Comparison of ENCODE assay signal across 31 mouse cellular contexts in genomic region chr7:83678506-83678905, GRCm38 (mm10).
"Had no signal": no experiment of that assay in that cellular context is flagged by ENCODE, and none has a peak within 500 bp of the region (broad histone marks: within the 10 kb centered on the region; RNA-seq: fewer than 3 reads in every experiment).

No protein-coding gene starts in this region.

- H3K4me1 ChIP-seq: liver, embryonic 12.5 days; liver, embryonic 13.5 days; liver, embryonic 15.5 days; midbrain, embryonic 12.5 days; midbrain, embryonic 13.5 days; midbrain, embryonic 15.5 days; neural tube, embryonic 12.5 days had no signal

- H3K4me2 ChIP-seq: limb, embryonic 12.5 days; limb, embryonic 13.5 days; limb, embryonic 15.5 days; liver, embryonic 11.5 days; liver, embryonic 12.5 days; liver, embryonic 13.5 days; liver, embryonic 15.5 days; lung, embryonic 14.5 days; lung, embryonic 15.5 days; midbrain, embryonic 12.5 days; midbrain, embryonic 13.5 days; midbrain, embryonic 15.5 days; neural tube, embryonic 12.5 days had no signal

- H3K4me3 ChIP-seq: left cerebral cortex, adult 2 months; limb, embryonic 10.5 days; limb, embryonic 12.5 days; limb, embryonic 13.5 days; limb, embryonic 15.5 days; liver, embryonic 12.5 days; liver, embryonic 13.5 days; liver, embryonic 15.5 days; lung, embryonic 15.5 days; megakaryocyte, embryonic 14.5 days; midbrain, embryonic 12.5 days; midbrain, embryonic 13.5 days; midbrain, embryonic 15.5 days; myocyte; neural tube, embryonic 12.5 days had no signal

- H3K36me3 ChIP-seq: limb, embryonic 10.5 days; limb, embryonic 12.5 days; liver, embryonic 12.5 days; liver, embryonic 13.5 days; liver, embryonic 15.5 days; lung, embryonic 15.5 days; midbrain, embryonic 12.5 days; midbrain, embryonic 13.5 days; midbrain, embryonic 15.5 days; neural tube, embryonic 12.5 days had no signal

- H3K27me3 ChIP-seq: limb, embryonic 12.5 days; limb, embryonic 13.5 days; limb, embryonic 15.5 days; liver, embryonic 12.5 days; liver, embryonic 13.5 days; liver, embryonic 15.5 days; lung, embryonic 15.5 days; midbrain, embryonic 12.5 days; midbrain, embryonic 13.5 days; midbrain, embryonic 15.5 days; neural tube, embryonic 12.5 days had no signal

- ATAC-seq: liver, embryonic 12.5 days; liver, postnatal 0 days; lung, postnatal 0 days; midbrain, embryonic 13.5 days; midbrain, embryonic 15.5 days; midbrain, embryonic 16.5 days had no signal

- DNase-seq: left cerebral cortex, postnatal 4 days; liver; liver, embryonic 13.5 days; liver, postnatal 0 days; lung, adult 18-20 months; lung, adult 2 months; lung, embryonic 14.5 days; lung, postnatal 10 days; lung, postnatal 14 days; lung, postnatal 36 days; lung, postnatal 4 days; midbrain, embryonic 14.5 days had no signal

- H3K27ac ChIP-seq: left cerebral cortex, adult 2 months; limb, embryonic 10.5 days; limb, embryonic 12.5 days; limb, embryonic 13.5 days; limb, embryonic 15.5 days; liver, embryonic 12.5 days; liver, embryonic 13.5 days; liver, embryonic 14.5 days; liver, embryonic 15.5 days; lung, embryonic 15.5 days; macrophage; midbrain, embryonic 12.5 days; midbrain, embryonic 13.5 days; midbrain, embryonic 15.5 days; neural tube, embryonic 12.5 days had no signal

- H3K9ac ChIP-seq: limb, embryonic 12.5 days; limb, embryonic 13.5 days; limb, embryonic 15.5 days; liver, embryonic 12.5 days; liver, embryonic 13.5 days; liver, embryonic 14.5 days; liver, embryonic 15.5 days; liver, postnatal 0 days; lung, embryonic 14.5 days; lung, embryonic 15.5 days; midbrain, embryonic 12.5 days; midbrain, embryonic 13.5 days; midbrain, embryonic 15.5 days; neural tube, embryonic 12.5 days had no signal

- H3K9me3 ChIP-seq: limb, embryonic 10.5 days; limb, embryonic 12.5 days; limb, embryonic 13.5 days; limb, embryonic 15.5 days; liver, embryonic 12.5 days; liver, embryonic 13.5 days; liver, embryonic 15.5 days; lung, embryonic 15.5 days; midbrain, embryonic 12.5 days; midbrain, embryonic 13.5 days; midbrain, embryonic 15.5 days; neural tube, embryonic 12.5 days had no signal
